Mouse (Mus musculus) cerebellum, adult 8-10 months (tissue): ENCODE results near the gene Dsn1.

ENCODE experiments used
- DNase-seq: peaks from one replicate; pipeline ENCODE4 v3.0.0; 2022

Dsn1 gene

DNA sequence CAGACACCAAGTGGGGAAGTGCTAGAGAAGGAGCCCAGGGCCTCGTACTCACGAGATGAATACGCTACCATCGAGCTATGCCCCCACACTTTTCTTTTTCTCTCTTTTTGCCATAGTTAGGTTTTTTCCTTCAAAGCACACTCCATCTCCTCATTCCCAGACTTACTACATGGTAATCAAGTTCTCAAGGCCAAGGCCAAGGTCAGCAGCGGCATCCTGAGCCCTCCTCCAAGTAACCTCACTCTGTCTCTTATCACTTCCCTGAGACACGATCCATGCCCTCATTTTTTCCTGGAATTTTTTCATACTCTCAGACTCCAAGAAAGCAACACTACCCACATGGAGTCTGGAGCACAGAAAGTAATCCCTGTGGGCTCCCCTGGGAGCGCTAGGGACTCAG is 43.1 kb downstream of the Dsn1 start:
- DNase-seq = no peak

DNA sequence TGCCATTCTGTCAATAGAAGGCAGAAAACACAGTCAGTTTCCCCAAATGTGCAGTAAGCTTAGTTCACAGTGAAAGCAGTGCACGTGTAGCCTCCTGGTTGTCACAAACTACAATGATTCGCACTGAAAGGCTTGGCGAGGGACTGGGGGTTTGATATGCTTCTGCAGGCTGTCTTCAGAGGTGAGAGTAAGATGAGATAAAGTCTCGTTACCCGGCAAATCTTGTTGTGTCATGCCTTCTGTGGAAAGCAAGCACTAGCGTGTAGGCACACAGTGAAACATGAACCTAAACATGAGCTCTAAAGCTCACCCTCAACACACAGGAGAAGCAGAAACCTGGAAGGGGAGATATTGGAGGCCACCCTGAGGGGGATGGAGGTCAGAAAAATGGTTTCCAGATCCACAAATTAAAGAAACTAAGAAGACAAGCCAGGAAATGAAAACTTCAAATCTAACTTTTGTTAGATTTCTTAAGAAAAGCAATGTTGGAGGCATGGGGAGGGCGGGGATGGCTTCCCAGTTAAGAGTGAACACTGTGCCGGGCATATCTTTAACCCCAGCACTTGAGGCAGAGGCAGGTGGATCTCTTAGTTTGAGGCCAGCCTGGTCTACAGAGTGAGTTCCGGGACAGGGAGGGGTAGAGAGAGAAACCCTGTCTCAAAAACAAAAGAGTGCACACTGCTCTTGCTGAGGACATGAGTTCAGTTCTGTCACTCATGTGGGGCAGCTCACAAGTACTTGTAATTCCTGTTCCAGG is 48.3 kb downstream of the Dsn1 start:
- DNase-seq = no peak

DNA sequence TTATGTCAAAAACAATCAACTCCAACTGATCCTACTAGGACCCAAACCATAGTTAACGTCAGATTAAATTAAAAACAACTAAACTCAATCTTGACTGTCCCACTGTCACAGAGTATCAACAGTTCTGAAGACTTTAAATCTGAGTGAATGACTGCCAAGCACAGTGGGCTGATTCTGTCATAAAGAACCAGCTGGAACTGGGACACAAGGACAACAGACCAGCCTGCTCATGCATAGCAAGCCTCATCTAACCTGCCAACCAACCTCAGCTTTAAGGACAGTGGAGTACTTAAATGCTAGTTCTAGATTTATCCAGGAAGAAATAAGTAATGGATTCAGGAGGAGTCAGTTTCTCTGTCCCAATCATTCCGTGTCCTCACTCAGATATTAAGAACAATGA is 49.9 kb downstream of the Dsn1 start:
- no peak for DNase-seq

DNA sequence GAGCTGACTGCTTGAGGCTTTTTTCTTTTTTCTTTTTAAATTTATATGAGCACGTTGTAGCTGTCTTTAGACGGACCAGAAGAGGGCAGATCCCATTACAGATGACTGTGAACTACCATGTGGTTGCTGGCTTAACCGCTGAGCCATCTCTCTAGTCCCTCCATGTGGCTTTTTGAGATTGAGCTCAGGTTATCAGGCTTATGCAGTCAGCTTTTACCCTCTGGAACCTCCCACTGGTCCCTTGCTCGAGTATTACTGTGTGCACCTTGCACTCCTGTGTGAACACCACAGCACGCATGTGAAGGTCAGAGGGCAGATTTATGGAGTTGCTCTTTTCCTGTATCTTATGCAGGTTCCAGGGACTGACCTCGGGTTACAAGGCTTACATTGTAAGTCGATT is 50.6 kb downstream of the Dsn1 start:
- no peak for DNase-seq

DNA sequence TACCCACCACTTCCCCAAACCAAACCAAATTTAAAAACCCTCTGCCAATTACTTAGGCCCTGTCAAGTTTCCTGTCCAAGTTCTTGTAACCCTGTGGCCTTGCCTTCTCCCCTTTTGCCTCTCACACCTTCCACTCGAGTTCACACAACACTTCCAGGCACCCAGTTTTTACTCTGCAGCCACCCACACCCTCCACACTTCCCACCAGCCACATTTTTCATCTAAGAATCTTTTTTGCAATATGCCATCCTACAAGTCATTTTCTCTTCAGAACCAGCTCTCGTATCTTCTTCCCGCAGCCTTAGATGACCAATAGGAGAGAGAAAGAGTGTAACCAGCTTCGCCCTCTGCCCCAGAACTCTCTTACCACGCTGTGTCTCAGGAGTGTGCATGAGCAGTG is 52.5 kb downstream of the Dsn1 start:
- no peak for DNase-seq

DNA sequence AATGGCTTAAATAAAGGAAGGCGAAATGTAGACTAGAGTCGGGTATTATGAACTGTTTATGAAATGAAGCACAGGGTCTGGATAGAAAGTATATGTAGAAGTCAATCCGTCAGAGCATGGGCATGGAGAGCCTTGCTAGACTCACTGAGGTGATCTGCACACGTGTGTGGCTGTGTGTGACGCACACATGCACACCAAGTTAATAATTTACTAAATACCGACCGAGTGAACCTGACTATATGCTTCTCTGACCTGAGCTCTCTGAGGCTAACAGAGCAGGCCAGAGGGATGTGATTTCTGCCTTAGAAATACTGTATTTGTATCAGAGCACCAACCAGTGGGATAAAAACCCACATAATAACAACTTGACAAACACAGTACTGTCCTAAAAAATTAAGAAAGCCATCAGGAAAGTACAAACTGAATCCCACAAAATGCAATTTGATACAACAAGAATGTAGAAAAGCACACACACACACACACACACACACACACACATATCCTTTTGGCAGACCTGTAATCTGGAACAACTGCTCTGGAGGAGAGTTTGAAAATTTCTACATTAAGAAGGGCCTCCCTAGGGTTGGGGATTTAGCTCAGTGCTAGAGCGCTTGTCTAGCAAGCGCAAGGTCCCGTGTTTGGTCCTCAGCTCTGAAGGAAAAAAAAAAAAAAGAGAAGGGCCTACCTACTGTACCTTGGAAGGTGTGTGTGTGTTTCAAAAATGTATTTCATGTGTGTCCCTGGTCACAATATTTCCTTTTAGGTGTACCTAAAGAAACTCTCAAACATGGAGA is 55.5 kb downstream of the Dsn1 start:
- DNase-seq = no peak

DNA sequence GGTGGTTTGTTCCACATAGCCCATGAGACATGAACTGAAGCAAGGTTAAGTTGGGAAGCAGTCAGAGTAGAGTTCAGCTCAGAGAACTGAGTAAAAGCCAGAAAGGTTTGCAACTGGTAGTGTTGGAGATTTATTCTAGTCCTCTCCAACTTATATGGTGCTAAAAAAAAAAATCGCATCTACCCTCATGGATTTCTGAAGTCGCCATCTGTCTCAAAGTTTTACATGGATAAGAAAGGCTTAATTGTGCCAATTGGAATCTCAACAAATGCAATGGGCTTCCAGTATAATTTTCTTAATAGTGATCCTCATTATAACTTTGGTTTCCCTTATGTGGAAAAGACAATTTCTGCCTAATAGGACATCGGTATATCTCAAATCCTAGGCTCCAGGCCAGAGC is 56.1 kb downstream of the Dsn1 start:
- no peak for DNase-seq
